Mouse (Mus musculus) limb, embryonic 11.5 days (tissue): ENCODE data around the gene Wdr18. TPM values are rescaled to one million over a fixed set of nuclear protein-coding genes. Genes with fewer than 3 reads are reported as not detected.

Experiments used
- ATAC-seq: fragments of 200-750 bp; cut with Nextera tagmentation; 2 replicates; pipeline ENCODE4 v1.8.0; 2017; ENCODE audit warnings: low read depth; ENCODE audit not compliant: insufficient number of reproducible peaks, low FRiP score, low TSS enrichment
- DNase-seq: peaks from one replicate; pipeline ENCODE4 v3.0.0-alpha.2; 2015; ENCODE audit warnings: low spot score
- H3K27ac ChIP-seq: fragments of 300-500 bp; sonication (generic); replicated peaks from 2 replicates; pipeline ENCODE4 v1.5.1; 2014; ENCODE audit warnings: low read depth, mild to moderate bottlenecking, low read length
- H3K27me3 ChIP-seq: fragments of 300-500 bp; sonication (generic); 2 replicates; pipeline ENCODE4 v1.6.1; 2014; ENCODE audit warnings: mild to moderate bottlenecking, low read length, mixed read lengths; ENCODE audit not compliant: control insufficient read depth, insufficient read depth
- H3K36me3 ChIP-seq: fragments of 300-500 bp; sonication (generic); 2 replicates; pipeline ENCODE4 v1.6.1; 2014; ENCODE audit warnings: mild to moderate bottlenecking, low read length, moderate library complexity, mixed read lengths; ENCODE audit not compliant: control insufficient read depth, insufficient read depth
- H3K4me1 ChIP-seq: fragments of 300-500 bp; sonication (generic); 2 replicates; pipeline ENCODE4 v1.6.1; 2014; ENCODE audit warnings: low read length, mixed read lengths; ENCODE audit not compliant: control insufficient read depth, insufficient read depth
- H3K4me2 ChIP-seq: fragments of 300-500 bp; sonication (generic); 2 replicates; pipeline ENCODE4 v1.6.1; 2014; ENCODE audit warnings: low read depth, mild to moderate bottlenecking, moderate library complexity; ENCODE audit not compliant: severe bottlenecking
- H3K4me3 ChIP-seq: fragments of 300-500 bp; sonication (generic); 2 replicates; pipeline ENCODE4 v1.5.1; 2014; ENCODE audit warnings: low read depth, low read length
- H3K9ac ChIP-seq: fragments of 300-500 bp; sonication (generic); 2 replicates; pipeline ENCODE4 v1.6.1; 2014; ENCODE audit warnings: mild to moderate bottlenecking, low read length
- H3K9me3 ChIP-seq: fragments of 300-500 bp; sonication (generic); 2 replicates; pipeline ENCODE4 v1.6.1; 2016; ENCODE audit warnings: low read length; ENCODE audit not compliant: control insufficient read depth
- WGBS: fragments of 180-500 bp; shearing (Covaris S2); extraction: QIAGEN DNeasy Blood & Tissue Kit; methylation state at CpG from one replicate; pipeline ENCODE4 v1.1.7; 2014; 5-methylcytosine and 5-hydroxymethylcytosine counted together
- polyA plus RNA-seq: library from polyadenylated mRNA; unstranded; fragments of >200 nt; fragmentation: Nextera tagmentation; extraction: Ambion mirVana; gene quantifications from 2 replicates; pipeline ENCODE4 v1.2.1, GENCODE M21; 2014

Wdr18 gene
- polyA plus RNA-seq, 1 experiment from 2014 or later: 144 TPM

DNA sequence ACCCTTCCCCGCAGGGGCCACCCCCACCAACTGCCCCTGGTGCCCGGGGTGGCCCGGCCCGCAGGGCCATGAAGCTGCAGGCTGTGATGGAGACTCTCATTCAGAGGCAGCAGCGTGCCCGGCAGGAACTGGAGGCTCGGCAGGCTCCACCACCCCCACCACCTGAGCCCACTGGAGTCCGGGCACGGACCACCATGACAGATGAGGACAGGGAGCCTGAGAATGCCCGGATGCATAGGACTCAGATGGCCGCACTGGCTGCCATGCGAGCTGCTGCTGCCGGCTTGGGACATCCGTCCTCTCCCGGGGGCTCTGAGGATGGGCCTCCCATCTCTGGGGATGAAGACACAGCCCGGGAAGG, 29.1 kb upstream of the Wdr18 start:
- no peaks in the 10 kb centered on the region for H3K27me3 ChIP-seq
- peaks cover 54% of the 10 kb centered on the region for H3K4me1 ChIP-seq
- H3K4me3 ChIP-seq: no peak overlapping the region
- 91% methylated on average over 16 of the region's 16 CpGs for WGBS
- no peak overlapping the region for H3K9ac ChIP-seq
- ATAC-seq (no peak), DNase-seq (no peak)
- peaks cover 12% of the 10 kb centered on the region for H3K36me3 ChIP-seq
- H3K4me2 ChIP-seq: 0 out of 2 replicates have a peak overlapping the region, but pooled peaks have one; percentile 22
- no peak overlapping the region for H3K27ac ChIP-seq
- H3K9me3 ChIP-seq: no peaks in the 10 kb centered on the region

DNA sequence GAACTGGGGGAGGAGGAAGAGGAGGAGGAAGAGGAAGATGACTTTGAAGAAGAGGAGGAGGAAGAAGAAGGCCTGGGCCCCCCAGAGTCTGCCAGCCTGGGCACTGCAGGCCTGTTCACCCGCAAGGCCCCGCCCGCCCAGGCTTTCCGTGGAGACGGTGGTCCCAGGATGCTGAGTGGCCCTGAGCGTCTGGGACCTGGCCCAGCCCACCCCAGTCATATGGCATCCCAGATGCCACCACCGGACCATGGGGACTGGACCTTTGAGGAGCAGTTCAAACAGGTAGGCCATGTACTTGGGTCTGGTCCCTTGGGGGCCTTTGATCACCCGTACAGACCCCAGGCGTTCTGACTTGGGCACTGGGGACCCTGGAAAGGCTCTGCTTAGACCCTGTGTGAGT, 28.2 kb upstream of the Wdr18 start:
- H3K9me3 ChIP-seq: no peaks in the 10 kb centered on the region
- peaks cover 49% of the 10 kb centered on the region for H3K4me1 ChIP-seq
- H3K36me3 ChIP-seq: peaks cover 15% of the 10 kb centered on the region
- H3K4me3 ChIP-seq: no peak overlapping the region
- 77% methylated on average over 9 of the region's 9 CpGs for WGBS
- ATAC-seq (no peak), DNase-seq (no peak)
- H3K4me2 ChIP-seq: no peak overlapping the region
- no peak overlapping the region; the same call in 1 of the 2 replicates for H3K9ac ChIP-seq
- no peaks in the 10 kb centered on the region for H3K27me3 ChIP-seq
- peak overlapping the region; percentile 64; the same call in 1 of the 2 replicates for H3K27ac ChIP-seq

DNA sequence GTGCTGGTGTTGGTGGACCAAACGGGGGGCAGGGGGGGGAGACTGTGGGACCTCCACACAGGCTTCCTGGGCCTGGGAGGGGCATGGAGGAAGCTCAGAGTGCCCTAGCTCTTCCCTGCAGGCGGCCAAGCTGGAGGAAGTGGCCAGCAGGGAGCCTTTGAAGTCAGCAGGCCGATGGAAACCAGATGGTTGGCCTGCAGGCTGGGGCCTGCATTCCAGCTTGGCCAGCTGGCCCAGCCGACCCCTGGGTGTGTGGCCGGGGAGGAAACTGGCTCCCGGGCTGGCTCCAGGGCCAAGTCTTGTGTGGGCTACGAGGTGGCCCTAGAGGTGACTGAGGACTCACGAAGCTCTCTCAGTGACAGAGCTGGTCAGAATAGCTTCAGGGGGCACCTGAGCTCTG, 27.2 kb upstream of the Wdr18 start:
- Histone ChIP-seq H3K4me2 (peak overlapping the region; percentile 19), H3K4me3 (peak overlapping the region; percentile 14), H3K36me3 (peaks cover 16% of the 10 kb centered on the region), H3K4me1 (peaks cover 49% of the 10 kb centered on the region), H3K27ac (peak overlapping the region; percentile 64), H3K9me3 (no peaks in the 10 kb centered on the region), H3K27me3 (no peaks in the 10 kb centered on the region), H3K9ac (peak overlapping the region; percentile 37; the same call in 1 of the 2 replicates)
- DNase-seq (peak; percentile 81), ATAC-seq (no peak)
- 2% methylated on average over 8 of the region's 8 CpGs for WGBS

DNA sequence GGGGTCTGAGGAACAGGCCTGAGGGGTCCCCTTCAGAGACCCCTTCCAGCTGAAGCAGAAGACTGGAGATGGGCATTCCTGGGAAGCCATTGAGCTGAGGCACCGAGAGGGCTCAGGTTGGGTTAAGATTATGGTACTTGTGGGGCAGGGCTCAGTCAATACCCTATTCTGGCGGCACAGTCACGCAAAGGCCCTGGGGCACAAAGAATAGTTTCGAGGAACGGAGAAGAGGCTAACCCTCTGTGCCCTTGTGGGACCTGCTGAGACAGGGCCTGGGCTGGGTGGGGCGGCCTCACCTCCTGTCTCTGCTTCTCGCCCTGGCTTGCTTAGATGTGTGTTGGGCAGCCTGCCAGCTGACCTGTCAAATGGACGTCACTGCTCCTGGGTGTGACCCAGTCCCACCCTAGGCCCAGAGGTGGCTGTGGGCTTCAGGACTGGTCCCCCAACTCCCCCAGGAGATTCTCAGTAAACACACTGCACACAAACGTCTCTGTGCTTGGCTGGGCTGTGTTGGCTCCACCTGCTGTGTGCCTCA, 26.7 kb upstream of the Wdr18 start:
- H3K9ac ChIP-seq: no peak overlapping the region; the same call in 1 of the 2 replicates
- no peaks in the 10 kb centered on the region for H3K27me3 ChIP-seq
- 39% methylated on average over 9 of the region's 9 CpGs for WGBS
- H3K4me2 ChIP-seq: peak overlapping the region; percentile 19
- peaks cover 49% of the 10 kb centered on the region for H3K4me1 ChIP-seq
- no peaks in the 10 kb centered on the region for H3K9me3 ChIP-seq
- ATAC-seq (no peak), DNase-seq (no peak)
- H3K27ac ChIP-seq: peak overlapping the region; percentile 64
- H3K36me3 ChIP-seq: peaks cover 18% of the 10 kb centered on the region
- H3K4me3 ChIP-seq: peak overlapping the region; percentile 14

DNA sequence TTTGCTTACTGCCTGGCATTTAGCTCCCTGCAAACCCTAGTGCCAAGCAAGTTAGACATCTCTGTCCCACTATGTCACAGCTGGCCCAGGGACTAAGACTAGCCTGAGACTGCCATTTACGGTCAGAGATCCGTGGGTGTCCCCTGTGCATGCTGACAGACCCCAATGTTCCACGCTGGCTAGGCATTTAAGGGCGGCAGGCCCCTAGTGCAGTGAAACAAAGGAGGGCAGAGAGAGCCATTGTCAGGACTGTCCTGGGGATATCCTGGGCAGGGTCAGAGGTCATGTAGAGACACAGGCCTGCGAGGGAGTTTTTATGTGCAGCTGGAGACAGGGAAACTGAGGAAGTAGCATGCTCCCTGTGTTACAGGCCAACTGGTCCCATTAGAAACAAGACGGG, 26.1 kb upstream of the Wdr18 start:
- no peaks in the 10 kb centered on the region for H3K27me3 ChIP-seq
- ATAC-seq (no peak), DNase-seq (no peak)
- no peak overlapping the region for H3K4me2 ChIP-seq
- no peak overlapping the region for H3K27ac ChIP-seq
- peaks cover 18% of the 10 kb centered on the region for H3K36me3 ChIP-seq
- H3K9ac ChIP-seq: no peak overlapping the region
- H3K9me3 ChIP-seq: no peaks in the 10 kb centered on the region
- no peak overlapping the region for H3K4me3 ChIP-seq
- WGBS: 77% methylated on average over 6 of the region's 6 CpGs
- H3K4me1 ChIP-seq: peaks cover 51% of the 10 kb centered on the region

DNA sequence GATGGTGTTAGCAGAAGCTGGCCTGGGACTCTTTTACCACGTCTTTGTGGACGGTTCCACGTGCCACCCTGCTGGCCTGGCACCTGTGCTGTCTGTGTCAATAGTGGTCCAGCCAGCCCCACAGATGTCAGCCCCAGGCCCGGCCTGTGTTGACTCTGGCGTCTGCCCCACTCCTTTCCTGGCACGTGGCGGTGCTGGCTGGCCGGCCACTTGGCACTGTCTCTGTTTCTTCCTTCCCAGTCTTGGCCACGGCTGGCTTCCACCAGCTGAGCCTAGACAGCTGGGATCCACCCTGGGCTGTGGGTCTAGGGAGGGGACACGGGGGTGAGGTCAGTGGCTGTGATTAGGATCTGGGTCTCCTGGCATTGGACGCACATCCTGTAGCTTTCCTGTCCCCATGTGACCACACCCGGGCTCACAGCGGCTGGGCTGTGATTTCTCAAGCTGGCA, 25.7 kb upstream of the Wdr18 start:
- Histone ChIP-seq H3K27me3 (no peaks in the 10 kb centered on the region), H3K4me3 (no peak overlapping the region), H3K36me3 (peaks cover 21% of the 10 kb centered on the region), H3K9me3 (no peaks in the 10 kb centered on the region), H3K9ac (0 out of 2 replicates have a peak overlapping the region, but pooled peaks have one; percentile 7), H3K27ac (no peak overlapping the region), H3K4me2 (no peak overlapping the region), H3K4me1 (peaks cover 47% of the 10 kb centered on the region)
- DNase-seq: no peak
- no peak for ATAC-seq
- 80% methylated on average over 13 of the region's 13 CpGs for WGBS

DNA sequence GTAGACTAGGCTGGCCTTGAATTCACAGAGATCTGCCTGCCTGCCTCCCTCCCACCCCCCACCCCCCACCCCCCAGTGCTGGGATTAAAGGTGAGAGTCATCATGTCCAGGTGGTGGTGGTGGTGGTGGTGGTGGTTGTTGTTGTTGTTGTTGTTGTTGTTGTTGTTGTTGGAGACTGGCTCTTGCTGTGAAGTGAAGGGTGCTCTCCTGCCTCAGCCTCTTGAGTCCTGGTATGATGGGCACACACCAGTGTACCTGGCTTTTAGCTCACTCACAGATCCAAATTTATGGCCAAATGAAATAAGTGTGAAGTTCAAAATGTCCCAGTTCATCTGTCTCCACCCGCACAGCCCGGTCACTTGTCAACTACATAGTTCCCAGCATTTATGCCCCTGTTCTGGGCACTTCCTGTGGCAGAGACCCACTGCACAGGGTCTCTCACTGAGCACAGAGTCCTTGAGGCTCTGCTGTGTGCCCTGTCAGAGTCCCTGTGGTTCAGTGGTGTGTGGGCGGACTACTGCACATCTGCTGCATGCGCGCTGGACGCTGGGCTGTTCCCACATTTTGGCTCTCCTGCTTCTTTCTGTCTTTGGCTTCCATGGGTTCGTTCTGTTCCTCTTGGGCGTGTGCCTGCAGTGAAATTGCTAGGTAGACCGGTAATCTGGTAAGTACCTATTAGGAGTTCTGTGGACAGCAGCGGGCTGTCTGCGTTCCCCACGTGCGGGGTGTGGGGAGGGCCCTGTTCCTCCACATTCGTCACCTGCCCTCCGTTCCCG, 25.0 kb upstream of the Wdr18 start:
- Histone ChIP-seq H3K27ac (no peak overlapping the region), H3K9me3 (no peaks in the 10 kb centered on the region), H3K4me3 (no peak overlapping the region), H3K4me2 (no peak overlapping the region), H3K4me1 (peaks cover 42% of the 10 kb centered on the region), H3K36me3 (peaks cover 21% of the 10 kb centered on the region), H3K27me3 (no peaks in the 10 kb centered on the region), H3K9ac (no peak overlapping the region)
- no peak for ATAC-seq
- 90% methylated on average over 16 of the region's 16 CpGs for WGBS
- no peak for DNase-seq

DNA sequence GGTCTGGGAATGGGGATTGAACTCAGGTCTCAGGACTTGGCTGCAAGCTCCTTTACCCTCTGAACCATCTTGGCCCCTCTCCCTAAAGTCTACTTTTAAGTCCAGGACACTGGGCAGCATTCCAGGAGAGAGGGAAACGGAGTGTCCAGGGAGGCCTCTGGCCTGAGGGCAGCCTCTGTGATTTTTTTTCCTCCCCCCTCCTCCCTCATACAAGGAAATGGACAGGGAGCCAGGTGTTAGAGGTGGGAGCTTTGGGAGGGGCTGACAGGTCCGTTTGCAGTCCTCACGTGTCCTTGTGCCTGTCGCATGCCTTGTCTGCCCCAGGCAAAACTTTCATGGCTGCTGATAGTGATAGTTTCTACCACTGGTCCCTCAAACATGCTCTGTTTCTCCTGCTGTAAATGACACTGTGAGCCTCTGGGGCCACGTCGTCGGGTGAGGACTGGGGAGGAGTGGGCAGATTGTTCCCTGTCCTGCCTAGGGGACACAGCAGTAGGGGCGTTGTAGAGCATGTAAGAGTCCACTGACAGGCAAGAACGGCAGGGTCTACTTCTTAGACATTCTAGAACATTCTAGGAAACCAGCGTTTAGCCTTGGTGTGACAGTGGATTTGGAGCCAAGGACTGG, 23.6 kb upstream of the Wdr18 start:
- H3K4me1 ChIP-seq: peaks cover 39% of the 10 kb centered on the region
- H3K9ac ChIP-seq: no peak overlapping the region
- H3K36me3 ChIP-seq: peaks cover 16% of the 10 kb centered on the region

More for the DNA sequence above, 23.6 kb upstream of the Wdr18 start:
- Histone ChIP-seq H3K4me2 (no peak overlapping the region), H3K27ac (no peak overlapping the region), H3K9me3 (no peaks in the 10 kb centered on the region), H3K27me3 (no peaks in the 10 kb centered on the region), H3K4me3 (no peak overlapping the region)
- DNase-seq (no peak), ATAC-seq (no peak)
- WGBS: 66% methylated on average over 10 of the region's 10 CpGs
